ENCODE assay signal across 25 mouse cellular contexts in genomic region chr5:123863934-123864333, GRCm38 (mm10). TPM values are rescaled to one million over a fixed set of nuclear protein-coding genes. Genes with fewer than 3 reads are reported as not detected.
"Had no signal": no experiment of that assay in that cellular context is flagged by ENCODE, and none has a peak within 500 bp of the region (broad histone marks: within the 10 kb centered on the region; RNA-seq: fewer than 3 reads in every experiment).

No protein-coding gene starts in this region.

- H3K4me1 ChIP-seq: intestine, embryonic 15.5 days; midbrain, embryonic 12.5 days; neural tube, embryonic 13.5 days had no signal

- H3K9ac ChIP-seq: intestine, embryonic 15.5 days; kidney, embryonic 15.5 days; limb, embryonic 13.5 days; liver, embryonic 14.5 days; liver, postnatal 0 days; lung, embryonic 14.5 days; midbrain, embryonic 12.5 days; neural tube, embryonic 13.5 days had no signal

- H3K4me2 ChIP-seq: intestine, embryonic 15.5 days; kidney, embryonic 15.5 days; limb, embryonic 13.5 days; liver, embryonic 11.5 days; lung, embryonic 14.5 days; midbrain, embryonic 12.5 days; neural tube, embryonic 13.5 days had no signal

- H3K9me3 ChIP-seq: intestine, embryonic 15.5 days; kidney, embryonic 15.5 days; limb, embryonic 13.5 days; midbrain, embryonic 12.5 days; neural tube, embryonic 13.5 days had no signal

- ATAC-seq: intestine, embryonic 15.5 days; liver, postnatal 0 days; lung, postnatal 0 days; midbrain, embryonic 16.5 days had no signal

- DNase-seq: kidney, adult 11 months; kidney, adult 8-10 months; kidney, postnatal 10 days; kidney, postnatal 36 days; layer of hippocampus, adult 9-11 months; left cerebral cortex, postnatal 4 days; liver, postnatal 0 days; lung, embryonic 14.5 days; retina, postnatal 1 day; right cerebral cortex, postnatal 25 days; thymus, adult 18-20 months; thymus, postnatal 36 days had no signal

- H3K27me3 ChIP-seq: intestine, embryonic 15.5 days; kidney, embryonic 15.5 days; limb, embryonic 13.5 days; midbrain, embryonic 12.5 days; neural tube, embryonic 13.5 days had no signal

- H3K4me3 ChIP-seq: intestine, embryonic 15.5 days; kidney, embryonic 15.5 days; limb, embryonic 13.5 days; midbrain, embryonic 12.5 days; myocyte; neural tube, embryonic 13.5 days had no signal

- H3K27ac ChIP-seq: intestine, embryonic 15.5 days; kidney, embryonic 15.5 days; liver, embryonic 14.5 days; midbrain, embryonic 12.5 days; neural tube, embryonic 13.5 days had no signal

- H3K36me3 ChIP-seq: intestine, embryonic 15.5 days; kidney, embryonic 15.5 days; limb, embryonic 13.5 days; midbrain, embryonic 12.5 days; neural tube, embryonic 13.5 days had no signal

RNA-seq across cellular contexts. Expression of gene Hcar2, which starts 1.4 kb away (rescaled TPM):
- total RNA-seq: left cerebral cortex, postnatal 14 days; left cerebral cortex, postnatal 4 days had no signal
- polyA plus RNA-seq: liver, embryonic 11.5 days; lung, embryonic 14.5 days; midbrain, embryonic 12.5 days; midbrain, embryonic 16.5 days; myocyte; neural tube, embryonic 13.5 days had no signal

RNA-seq across cellular contexts. Expression of gene Hcar1, which starts 15.9 kb away (rescaled TPM):
- total RNA-seq: monocyte, adult 5-6 weeks; neutrophil, adult 5-6 weeks had no signal
- polyA plus RNA-seq: myocyte had no signal
